Mouse (Mus musculus): Measurements from ENCODE around the gene Wdr38. TPM values are rescaled to one million over a fixed set of nuclear protein-coding genes. Genes with fewer than 3 reads are reported as not detected.

Wdr38 gene
- polyA plus RNA-seq, 1 experiment from 2014 or later = 1.4 TPM

- ATAC-seq (ENCODE audit: low FRiP score) (no peak), DNase-seq (ENCODE audit: low spot score, missing footprints) (no peak)
- WGBS = 89% methylated on average over 6 of the region's 6 CpGs
- Histone ChIP-seq H3K9ac (ENCODE audit: low read length) (no peak overlapping the region), H3K27ac (ENCODE audit: low read depth, low read length) (no peak overlapping the region), H3K4me2 (no peak overlapping the region), H3K4me3 (ENCODE audit: low read depth, low read length) (no peak overlapping the region), H3K9me3 (ENCODE audit: control insufficient read depth, low read length) (no peaks in the 10 kb centered on the region), H3K27me3 (ENCODE audit: control insufficient read depth, insufficient read depth, low read length) (no peaks in the 10 kb centered on the region), H3K4me1 (ENCODE audit: control insufficient read depth, insufficient read depth, low read length) (no peaks in the 10 kb centered on the region), H3K36me3 (ENCODE audit: control insufficient read depth, insufficient read depth, low read length) (no peaks in the 10 kb centered on the region)
These were observed 9.3 kb upstream of the Wdr38 start for GRCm38 (mm10) chr2:38987803-38988510.

- Histone ChIP-seq H3K27ac (ENCODE audit: low read depth, low read length) (no peak overlapping the region), H3K36me3 (ENCODE audit: control insufficient read depth, insufficient read depth, low read length) (no peaks in the 10 kb centered on the region), H3K4me2 (no peak overlapping the region), H3K9ac (ENCODE audit: low read length) (no peak overlapping the region), H3K27me3 (ENCODE audit: control insufficient read depth, insufficient read depth, low read length) (no peaks in the 10 kb centered on the region), H3K9me3 (ENCODE audit: control insufficient read depth, low read length) (no peaks in the 10 kb centered on the region), H3K4me1 (ENCODE audit: control insufficient read depth, insufficient read depth, low read length) (no peaks in the 10 kb centered on the region), H3K4me3 (ENCODE audit: low read depth, low read length) (no peak overlapping the region)
- 89% methylated on average over 2 of the region's 2 CpGs for WGBS
- no peak for DNase-seq (ENCODE audit: low spot score, missing footprints)
- ATAC-seq (ENCODE audit: low FRiP score) = no peak
These were observed 8.3 kb upstream of the Wdr38 start for GRCm38 (mm10) chr2:38988929-38989328.

DNA sequence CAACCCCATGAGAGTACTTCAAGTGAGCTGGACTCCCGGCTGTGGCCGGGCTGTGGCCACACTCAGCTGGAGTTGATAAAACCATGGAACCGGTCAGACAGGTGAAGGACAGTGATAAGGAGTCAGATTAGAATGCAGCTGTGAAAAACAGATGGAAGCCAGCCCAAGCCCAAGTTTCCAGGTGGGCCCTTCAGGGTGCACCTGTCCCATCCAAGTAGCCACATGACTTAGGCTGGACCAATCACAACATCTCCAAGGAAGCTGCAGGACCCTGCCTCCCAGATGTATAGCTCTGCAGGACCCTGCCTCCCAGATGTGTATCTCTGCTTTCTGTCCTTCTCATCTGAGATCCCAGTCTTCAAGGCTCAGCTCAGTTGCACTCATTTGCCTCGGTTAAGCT lies 5.3 kb upstream of the Wdr38 start:
- H3K4me3 ChIP-seq (ENCODE audit: low read depth, low read length) = no peak overlapping the region
- no peaks in the 10 kb centered on the region for H3K9me3 ChIP-seq (ENCODE audit: control insufficient read depth, low read length)
- no peak for DNase-seq (ENCODE audit: low spot score, missing footprints)
- WGBS = 78% methylated on average over 4 of the region's 4 CpGs
- no peaks in the 10 kb centered on the region for H3K4me1 ChIP-seq (ENCODE audit: control insufficient read depth, insufficient read depth, low read length)
- no peaks in the 10 kb centered on the region for H3K36me3 ChIP-seq (ENCODE audit: control insufficient read depth, insufficient read depth, low read length)
- no peak for ATAC-seq (ENCODE audit: low FRiP score)
- no peaks in the 10 kb centered on the region for H3K27me3 ChIP-seq (ENCODE audit: control insufficient read depth, insufficient read depth, low read length)
- no peak overlapping the region for H3K27ac ChIP-seq (ENCODE audit: low read depth, low read length)
- H3K4me2 ChIP-seq = no peak overlapping the region
- no peak overlapping the region for H3K9ac ChIP-seq (ENCODE audit: low read length)

- H3K4me1 ChIP-seq (ENCODE audit: control insufficient read depth, insufficient read depth, low read length) = no peaks in the 10 kb centered on the region
- no peak overlapping the region for H3K4me2 ChIP-seq
- WGBS = 78% methylated on average over 4 of the region's 4 CpGs
- H3K4me3 ChIP-seq (ENCODE audit: low read depth, low read length) = no peak overlapping the region
- H3K27ac ChIP-seq (ENCODE audit: low read depth, low read length) = no peak overlapping the region
- no peak for ATAC-seq (ENCODE audit: low FRiP score)
- no peak for DNase-seq (ENCODE audit: low spot score, missing footprints)
- no peak overlapping the region; the same call in 1 of the 2 replicates for H3K9ac ChIP-seq (ENCODE audit: low read length)
- H3K27me3 ChIP-seq (ENCODE audit: control insufficient read depth, insufficient read depth, low read length) = no peaks in the 10 kb centered on the region
- H3K9me3 ChIP-seq (ENCODE audit: control insufficient read depth, low read length) = no peaks in the 10 kb centered on the region
- H3K36me3 ChIP-seq (ENCODE audit: control insufficient read depth, insufficient read depth, low read length) = no peaks in the 10 kb centered on the region
These were observed 4.8 kb upstream of the Wdr38 start for GRCm38 (mm10) chr2:38992452-38992851.

DNA sequence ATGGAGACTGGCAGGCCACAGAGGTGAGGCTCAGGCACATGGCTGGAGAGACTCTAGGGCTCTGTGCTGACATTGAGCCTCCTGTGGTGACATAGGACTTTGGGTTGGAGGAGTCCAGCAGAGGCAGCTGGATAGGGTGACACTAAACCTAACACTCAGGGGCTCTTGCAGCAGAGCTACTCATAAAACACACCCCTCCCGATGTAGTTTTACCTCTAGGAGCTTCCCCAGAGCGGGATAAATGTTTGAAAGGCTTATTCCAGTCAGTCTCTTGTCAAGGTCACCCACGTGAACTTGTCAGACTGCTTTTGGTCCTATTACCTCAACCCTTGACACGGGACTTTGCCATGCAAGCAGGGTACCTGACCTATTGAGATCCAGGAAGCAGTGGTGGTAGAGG lies 2.1 kb downstream of the Wdr38 start:
- DNase-seq (ENCODE audit: low spot score, missing footprints) (no peak), ATAC-seq (ENCODE audit: low FRiP score) (no peak)
- Histone ChIP-seq H3K27ac (ENCODE audit: low read depth, low read length) (no peak overlapping the region), H3K9me3 (ENCODE audit: control insufficient read depth, low read length) (no peaks in the 10 kb centered on the region), H3K4me1 (ENCODE audit: control insufficient read depth, insufficient read depth, low read length) (peaks cover 15% of the 10 kb centered on the region), H3K9ac (ENCODE audit: low read length) (no peak overlapping the region), H3K4me3 (ENCODE audit: low read depth, low read length) (no peak overlapping the region), H3K36me3 (ENCODE audit: control insufficient read depth, insufficient read depth, low read length) (peaks cover 30% of the 10 kb centered on the region), H3K4me2 (no peak overlapping the region), H3K27me3 (ENCODE audit: control insufficient read depth, insufficient read depth, low read length) (no peaks in the 10 kb centered on the region)
- 67% methylated on average over 4 of the region's 4 CpGs for WGBS

- WGBS = 71% methylated on average over 8 of the region's 8 CpGs
- no peak overlapping the region for H3K4me2 ChIP-seq
- peaks cover 30% of the 10 kb centered on the region for H3K36me3 ChIP-seq (ENCODE audit: control insufficient read depth, insufficient read depth, low read length)
- no peak overlapping the region for H3K4me3 ChIP-seq (ENCODE audit: low read depth, low read length)
- no peak overlapping the region for H3K27ac ChIP-seq (ENCODE audit: low read depth, low read length)
- H3K27me3 ChIP-seq (ENCODE audit: control insufficient read depth, insufficient read depth, low read length) = no peaks in the 10 kb centered on the region
- DNase-seq (ENCODE audit: low spot score, missing footprints) (no peak), ATAC-seq (ENCODE audit: low FRiP score) (no peak)
- no peak overlapping the region for H3K9ac ChIP-seq (ENCODE audit: low read length)
- H3K9me3 ChIP-seq (ENCODE audit: control insufficient read depth, low read length) = no peaks in the 10 kb centered on the region
- peaks cover 15% of the 10 kb centered on the region for H3K4me1 ChIP-seq (ENCODE audit: control insufficient read depth, insufficient read depth, low read length)
These were observed 2.8 kb downstream of the Wdr38 start for GRCm38 (mm10) chr2:38999910-39000586.

DNA sequence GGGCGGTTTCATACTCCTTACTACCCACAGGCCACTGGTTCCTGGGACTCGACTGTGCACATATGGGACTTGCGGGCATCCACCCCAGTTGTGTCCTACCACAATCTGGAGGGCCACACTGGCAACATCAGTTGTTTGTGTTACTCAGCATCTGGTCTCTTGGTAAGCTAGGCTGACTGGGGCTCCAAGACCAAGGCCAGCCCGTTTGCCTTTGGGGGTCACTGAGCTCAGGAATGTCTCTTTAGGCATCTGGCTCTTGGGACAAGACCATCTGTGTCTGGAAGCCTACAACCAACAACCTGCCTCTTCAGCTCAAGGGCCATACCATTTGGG lies 3.3 kb downstream of the Wdr38 start:
- ATAC-seq (ENCODE audit: low FRiP score) = no peak
- H3K36me3 ChIP-seq (ENCODE audit: control insufficient read depth, insufficient read depth, low read length) = peaks cover 30% of the 10 kb centered on the region
- WGBS = 86% methylated on average over 4 of the region's 4 CpGs

DNA sequence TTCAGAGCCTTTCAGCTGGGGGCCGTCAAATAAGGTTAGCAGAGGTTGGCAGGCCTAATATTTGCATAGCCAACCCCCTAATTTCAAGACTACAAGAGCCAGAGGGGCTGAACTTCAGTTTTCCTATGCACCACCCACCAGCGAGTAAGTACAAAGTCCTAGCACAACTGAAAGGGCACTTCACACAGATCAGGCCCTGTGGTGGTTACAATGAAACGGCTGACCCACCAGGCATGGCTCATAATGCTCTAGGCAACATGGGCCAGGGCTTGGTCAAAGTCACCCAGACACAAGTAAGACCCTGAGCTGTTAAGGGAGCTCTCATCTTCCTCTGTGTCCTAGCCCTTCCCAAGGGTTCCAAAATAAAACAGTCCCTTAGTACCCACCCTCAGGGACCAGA lies 4.6 kb downstream of the Wdr38 start:
- Histone ChIP-seq H3K4me3 (ENCODE audit: low read depth, low read length) (no peak overlapping the region), H3K9ac (ENCODE audit: low read length) (no peak overlapping the region), H3K27me3 (ENCODE audit: control insufficient read depth, insufficient read depth, low read length) (no peaks in the 10 kb centered on the region), H3K4me2 (no peak overlapping the region), H3K27ac (ENCODE audit: low read depth, low read length) (no peak overlapping the region), H3K9me3 (ENCODE audit: control insufficient read depth, low read length) (no peaks in the 10 kb centered on the region), H3K36me3 (ENCODE audit: control insufficient read depth, insufficient read depth, low read length) (peaks cover 30% of the 10 kb centered on the region), H3K4me1 (ENCODE audit: control insufficient read depth, insufficient read depth, low read length) (peaks cover 18% of the 10 kb centered on the region)
- WGBS = 82% methylated on average over 3 of the region's 3 CpGs
- no peak for DNase-seq (ENCODE audit: low spot score, missing footprints)
- no peak for ATAC-seq (ENCODE audit: low FRiP score)

More for the DNA sequence above, 3.3 kb downstream of the Wdr38 start:
- no peaks in the 10 kb centered on the region for H3K9me3 ChIP-seq (ENCODE audit: control insufficient read depth, low read length)
- no peaks in the 10 kb centered on the region for H3K27me3 ChIP-seq (ENCODE audit: control insufficient read depth, insufficient read depth, low read length)
- no peak overlapping the region for H3K27ac ChIP-seq (ENCODE audit: low read depth, low read length)
- no peak overlapping the region for H3K4me3 ChIP-seq (ENCODE audit: low read depth, low read length)
- DNase-seq (ENCODE audit: low spot score, missing footprints) = no peak
- H3K4me1 ChIP-seq (ENCODE audit: control insufficient read depth, insufficient read depth, low read length) = peaks cover 15% of the 10 kb centered on the region
- no peak overlapping the region for H3K4me2 ChIP-seq
- no peak overlapping the region for H3K9ac ChIP-seq (ENCODE audit: low read length)

DNA sequence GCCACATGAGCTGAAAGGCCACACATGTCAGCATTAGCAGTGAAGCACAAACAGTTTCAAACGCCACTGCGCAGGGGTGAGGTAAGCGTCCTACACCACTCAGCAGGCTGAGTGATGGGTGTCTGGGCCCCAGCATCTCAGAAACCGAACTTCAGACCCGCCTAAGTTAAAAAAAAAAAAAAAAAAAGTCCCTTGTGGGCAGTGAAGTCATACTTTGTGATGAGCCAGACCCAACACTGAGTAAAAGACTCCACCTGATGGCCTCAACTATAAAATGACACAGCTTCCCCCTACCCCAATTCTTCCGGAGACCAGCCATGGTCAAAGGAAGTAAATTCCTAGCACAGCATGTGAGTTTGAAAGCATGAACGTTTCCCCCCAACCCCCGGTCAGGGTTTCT lies 5.8 kb downstream of the Wdr38 start:
- Histone ChIP-seq H3K9me3 (ENCODE audit: control insufficient read depth, low read length) (no peaks in the 10 kb centered on the region), H3K36me3 (ENCODE audit: control insufficient read depth, insufficient read depth, low read length) (peaks cover 30% of the 10 kb centered on the region)
- 61% methylated on average over 8 of the region's 8 CpGs for WGBS

More for the DNA sequence above, 5.8 kb downstream of the Wdr38 start:
- DNase-seq (ENCODE audit: low spot score, missing footprints) (no peak), ATAC-seq (ENCODE audit: low FRiP score) (no peak)
- Histone ChIP-seq H3K9ac (ENCODE audit: low read length) (peak overlapping the region; percentile 91; the same call in 1 of the 2 replicates), H3K27me3 (ENCODE audit: control insufficient read depth, insufficient read depth, low read length) (no peaks in the 10 kb centered on the region), H3K27ac (ENCODE audit: low read depth, low read length) (no peak overlapping the region), H3K4me3 (ENCODE audit: low read depth, low read length) (peak overlapping the region; percentile 87), H3K4me2 (peak overlapping the region; percentile 96), H3K4me1 (ENCODE audit: control insufficient read depth, insufficient read depth, low read length) (peaks cover 22% of the 10 kb centered on the region)
